Mouse (Mus musculus) telencephalon, adult 2 months (tissue): ENCODE results near the gene Basp1.
"Not testable (repeated sequence)": the region's sequence is repeated elsewhere in the genome, so short reads cannot be mapped to it uniquely, and the experiment has no call there.

Experiments used
- DNase-seq: peaks from one replicate; pipeline ENCODE4 v3.0.0-alpha.2; 2011; ENCODE audit warnings: low read depth, low spot score

Basp1 gene

GRCm38 (mm10) chr15:25413378-25413901 is at the start of gene Basp1:
Basp1 (minus strand) TSS chr15:25413764.
- DNase-seq: peak; percentile 45

- DNase-seq: not testable (repeated sequence)
Measured at GRCm38 (mm10) chr15:25463076-25463475, 49.5 kb upstream of the Basp1 start.

- DNase-seq: no peak
Measured at GRCm38 (mm10) chr15:25462056-25462762, 48.6 kb upstream of the Basp1 start.

GRCm38 (mm10) chr15:25459901-25460300 is 46.3 kb upstream of the Basp1 start:
- no peak for DNase-seq

- no peak for DNase-seq
Measured at GRCm38 (mm10) chr15:25457421-25457820, 43.9 kb upstream of the Basp1 start.

GRCm38 (mm10) chr15:25453538-25453937 is 40.0 kb upstream of the Basp1 start:
- no peak for DNase-seq

GRCm38 (mm10) chr15:25449348-25449747 is 35.8 kb upstream of the Basp1 start:
- no peak for DNase-seq

- no peak for DNase-seq
Measured at GRCm38 (mm10) chr15:25448703-25449340, 35.3 kb upstream of the Basp1 start.

- DNase-seq: no peak
Measured at GRCm38 (mm10) chr15:25447136-25447535, 33.6 kb upstream of the Basp1 start.

GRCm38 (mm10) chr15:25446155-25446487 is 32.6 kb upstream of the Basp1 start:
- DNase-seq: no peak

- no peak for DNase-seq
Measured at GRCm38 (mm10) chr15:25445361-25446154, 32.0 kb upstream of the Basp1 start.

GRCm38 (mm10) chr15:25444208-25444607 is 30.6 kb upstream of the Basp1 start:
- no peak for DNase-seq

GRCm38 (mm10) chr15:25443140-25443790 is 29.7 kb upstream of the Basp1 start:
- no peak for DNase-seq

- DNase-seq: no peak
Measured at GRCm38 (mm10) chr15:25441868-25442185, 28.3 kb upstream of the Basp1 start.

- peak; percentile 47 for DNase-seq
Measured at GRCm38 (mm10) chr15:25440991-25441867, 27.7 kb upstream of the Basp1 start.

- no peak for DNase-seq
Measured at GRCm38 (mm10) chr15:25440317-25440716, 26.8 kb upstream of the Basp1 start.

- DNase-seq: no peak
Measured at GRCm38 (mm10) chr15:25432341-25432740, 18.8 kb upstream of the Basp1 start.

- no peak for DNase-seq
Measured at GRCm38 (mm10) chr15:25430167-25430566, 16.6 kb upstream of the Basp1 start.

- DNase-seq: no peak
Measured at GRCm38 (mm10) chr15:25429007-25429406, 15.4 kb upstream of the Basp1 start.

GRCm38 (mm10) chr15:25428551-25428950 is 15.0 kb upstream of the Basp1 start:
- DNase-seq: peak; percentile 38

GRCm38 (mm10) chr15:25420266-25420665 is 6.7 kb upstream of the Basp1 start:
- DNase-seq: no peak
